Mouse (Mus musculus) frontal cortex, postnatal 10 days (tissue): ENCODE data around the gene Fam214b.

Experiments
- DNase-seq, 2 experiments: peaks; one replicate each; pipeline ENCODE4 v3.0.0; 2022; ENCODE audit warnings: low spot score in 2 of 2, mixed read lengths in 1 of 2

The Fam214b gene

GRCm38 (mm10) chr4:43010161-43011038, 35.6 kb downstream of the Fam214b start, which contains the start of gene Fancg:
Fancg (minus strand) TSS chr4:43010506.
- peak; percentile 65 to 83 for DNase-seq

GRCm38 (mm10) chr4:43005765-43006164, 40.3 kb downstream of the Fam214b start:
- DNase-seq = no peak

- no peak for DNase-seq
These were observed 41.1 kb downstream of the Fam214b start for GRCm38 (mm10) chr4:43004951-43005350.

GRCm38 (mm10) chr4:43002756-43003439, 43.1 kb downstream of the Fam214b start:
- DNase-seq = no peak

- DNase-seq = no peak
These were observed 44.7 kb downstream of the Fam214b start for GRCm38 (mm10) chr4:43001272-43001671.

GRCm38 (mm10) chr4:43000141-43000986, 45.7 kb downstream of the Fam214b start, which contains the start of gene Vcp:
Vcp (minus strand) TSS chr4:43000507.
- DNase-seq = peak; percentile 99

- peak; percentile 67 to 73 for DNase-seq
These were observed 46.4 kb downstream of the Fam214b start for GRCm38 (mm10) chr4:42999451-43000140.

GRCm38 (mm10) chr4:42998022-42998421, 48.0 kb downstream of the Fam214b start:
- no peak for DNase-seq

GRCm38 (mm10) chr4:42988296-42988695, 57.7 kb downstream of the Fam214b start:
- DNase-seq = no peak
